Mouse (Mus musculus): Measurements from ENCODE around the gene 5730596B20Rik. TPM values are rescaled to one million over a fixed set of nuclear protein-coding genes. Genes with fewer than 3 reads are reported as not detected.

The 5730596B20Rik gene
- polyA plus RNA-seq, 1 experiment from 2014 or later, result 0.99 TPM

DNA sequence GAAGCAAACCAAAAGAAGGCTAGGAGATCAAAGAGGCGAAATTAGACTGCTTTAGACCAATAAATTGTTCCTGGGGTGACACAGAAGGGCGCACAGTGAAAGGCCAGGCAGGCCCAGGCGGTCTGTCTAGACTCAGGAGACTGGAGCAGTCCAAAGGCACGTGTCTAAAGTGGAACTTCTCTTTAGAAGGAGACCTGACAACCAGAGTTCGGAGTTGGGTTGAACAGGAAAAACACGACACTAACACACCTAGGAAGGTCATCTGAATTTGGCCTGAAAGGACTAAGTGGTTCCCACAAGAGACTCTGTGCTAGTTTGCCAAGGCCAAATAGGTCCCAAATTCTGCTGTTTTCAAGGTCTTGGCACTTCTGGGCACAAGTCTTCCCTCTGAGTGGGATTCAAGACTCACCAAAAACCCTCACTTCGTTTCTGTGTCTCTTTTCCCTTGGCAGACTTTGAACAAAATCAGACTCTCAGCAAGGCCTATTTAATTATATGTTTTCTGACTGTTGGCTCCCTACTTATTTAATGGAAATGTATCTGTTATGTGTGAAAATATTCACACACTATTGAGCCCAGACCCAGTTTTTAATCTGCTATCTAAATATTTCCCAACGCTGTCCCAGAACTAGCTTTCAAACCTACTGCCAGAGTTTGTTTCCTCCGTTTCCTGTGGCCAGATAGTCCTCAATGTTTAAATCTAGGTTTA is 42.1 kb downstream of the 5730596B20Rik start:
- H3K4me1 ChIP-seq (ENCODE audit: control insufficient read depth, insufficient read depth, low read length), result peaks cover 43% of the 10 kb centered on the region
- no peaks in the 10 kb centered on the region for H3K36me3 ChIP-seq (ENCODE audit: control insufficient read depth, insufficient read depth, low read length)
- peak overlapping the region; percentile 98 for H3K27ac ChIP-seq (replicated peaks; ENCODE audit: low read depth, low read length)
- DNase-seq (ENCODE audit: low spot score) (peak; percentile 61), ATAC-seq (ENCODE audit: insufficient number of reproducible peaks, low FRiP score, low TSS enrichment, low read depth) (no peak)
- WGBS, result 9% methylated on average over 9 of the region's 9 CpGs
- H3K4me2 ChIP-seq (ENCODE audit: low read depth, severe bottlenecking), result peak overlapping the region; percentile 89
- H3K27me3 ChIP-seq (ENCODE audit: control insufficient read depth, insufficient read depth, low read length), result no peaks in the 10 kb centered on the region
- peak overlapping the region; percentile 98 for H3K9ac ChIP-seq (ENCODE audit: low read length)
- peak overlapping the region; percentile 87 for H3K4me3 ChIP-seq (ENCODE audit: low read depth, low read length)
- no peaks in the 10 kb centered on the region for H3K9me3 ChIP-seq (ENCODE audit: control insufficient read depth, low read length)

DNA sequence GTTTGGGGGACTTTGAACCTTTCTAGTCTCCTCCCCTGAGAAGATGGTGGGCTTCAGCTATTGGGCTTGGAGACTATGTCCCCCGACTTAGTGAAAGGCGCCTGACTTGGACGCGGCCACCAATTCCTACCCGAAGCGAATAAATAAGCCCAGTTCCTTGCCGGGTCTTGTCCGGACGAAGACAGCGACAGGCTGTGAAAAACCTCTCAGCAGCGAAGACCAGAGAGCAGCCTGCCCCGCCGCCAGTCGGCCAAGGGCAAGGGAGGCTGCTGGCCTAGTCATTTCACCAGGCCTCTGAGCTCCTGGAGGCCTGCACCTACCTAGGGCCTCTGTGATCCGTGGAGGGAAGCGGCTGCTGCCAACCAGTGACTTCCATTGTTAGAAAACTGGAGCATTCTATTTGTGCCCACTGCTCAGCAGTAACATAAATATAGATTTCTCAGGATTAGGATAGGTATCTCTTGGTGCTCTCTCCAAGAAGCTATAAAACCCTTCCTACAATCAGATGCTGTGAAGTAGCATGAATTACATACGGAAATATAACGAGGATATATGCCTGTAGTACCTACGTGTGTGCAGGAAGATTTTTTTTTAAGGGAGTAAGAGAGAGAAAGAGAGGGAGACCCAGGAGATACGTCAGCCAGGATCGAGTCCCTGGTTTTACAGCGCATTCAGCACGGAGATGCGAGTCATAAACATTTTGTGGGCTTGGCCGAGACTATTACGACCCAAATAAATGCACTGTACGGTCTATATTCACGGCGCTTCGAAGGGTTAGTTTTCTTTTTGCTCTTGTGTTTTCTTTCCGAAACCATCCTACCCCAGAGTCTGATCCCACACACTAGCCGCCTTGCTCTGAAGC is 42.9 kb downstream of the 5730596B20Rik start:
- H3K9me3 ChIP-seq (ENCODE audit: control insufficient read depth, low read length), result no peaks in the 10 kb centered on the region
- peak; percentile 74 for DNase-seq (ENCODE audit: low spot score)
- peak overlapping the region; percentile 98 for H3K9ac ChIP-seq (ENCODE audit: low read length)
- H3K27me3 ChIP-seq (ENCODE audit: control insufficient read depth, insufficient read depth, low read length), result no peaks in the 10 kb centered on the region
- H3K4me2 ChIP-seq (ENCODE audit: low read depth, severe bottlenecking), result peak overlapping the region; percentile 89
- peak overlapping the region; percentile 87 for H3K4me3 ChIP-seq (ENCODE audit: low read depth, low read length)
- 4% methylated on average over 32 of the region's 32 CpGs for WGBS
- no peaks in the 10 kb centered on the region for H3K36me3 ChIP-seq (ENCODE audit: control insufficient read depth, insufficient read depth, low read length)
- peak overlapping the region; percentile 98 for H3K27ac ChIP-seq (replicated peaks; ENCODE audit: low read depth, low read length)
- H3K4me1 ChIP-seq (ENCODE audit: control insufficient read depth, insufficient read depth, low read length), result peaks cover 35% of the 10 kb centered on the region
- ATAC-seq (ENCODE audit: insufficient number of reproducible peaks, low FRiP score, low TSS enrichment, low read depth), result no peak

DNA sequence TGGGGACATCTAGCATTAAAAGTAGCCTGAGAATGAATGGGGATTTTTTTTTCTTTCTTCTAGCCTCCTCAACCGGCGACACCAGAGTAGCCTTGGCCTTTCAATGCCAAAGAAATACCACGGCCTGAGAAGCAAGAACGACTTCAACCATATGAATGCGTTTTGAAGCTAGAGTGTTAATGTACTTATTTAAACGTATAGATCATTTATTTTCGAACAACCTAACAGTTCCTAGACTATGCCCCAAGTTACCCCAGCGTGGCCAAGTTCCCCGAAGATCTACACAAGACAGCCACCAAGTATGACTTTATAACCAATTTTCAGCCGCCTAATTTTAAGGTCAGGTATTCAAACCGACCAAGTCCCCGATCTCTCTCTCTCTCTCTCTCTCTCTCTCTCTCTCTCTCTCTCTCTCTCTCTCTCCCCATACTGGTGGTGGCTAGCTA is 43.6 kb downstream of the 5730596B20Rik start:
- ATAC-seq (ENCODE audit: insufficient number of reproducible peaks, low FRiP score, low TSS enrichment, low read depth) (no peak), DNase-seq (ENCODE audit: low spot score) (no peak)
- H3K27me3 ChIP-seq (ENCODE audit: control insufficient read depth, insufficient read depth, low read length), result no peaks in the 10 kb centered on the region
- H3K27ac ChIP-seq (replicated peaks; ENCODE audit: low read depth, low read length), result peak overlapping the region; percentile 98
- H3K9me3 ChIP-seq (ENCODE audit: control insufficient read depth, low read length), result no peaks in the 10 kb centered on the region
- peak overlapping the region; percentile 98 for H3K9ac ChIP-seq (ENCODE audit: low read length)
- WGBS, result 2% methylated on average over 12 of the region's 12 CpGs
- no peaks in the 10 kb centered on the region for H3K36me3 ChIP-seq (ENCODE audit: control insufficient read depth, insufficient read depth, low read length)
- H3K4me3 ChIP-seq (ENCODE audit: low read depth, low read length), result peak overlapping the region; percentile 87
- peaks cover 30% of the 10 kb centered on the region for H3K4me1 ChIP-seq (ENCODE audit: control insufficient read depth, insufficient read depth, low read length)
- peak overlapping the region; percentile 89 for H3K4me2 ChIP-seq (ENCODE audit: low read depth, severe bottlenecking)

DNA sequence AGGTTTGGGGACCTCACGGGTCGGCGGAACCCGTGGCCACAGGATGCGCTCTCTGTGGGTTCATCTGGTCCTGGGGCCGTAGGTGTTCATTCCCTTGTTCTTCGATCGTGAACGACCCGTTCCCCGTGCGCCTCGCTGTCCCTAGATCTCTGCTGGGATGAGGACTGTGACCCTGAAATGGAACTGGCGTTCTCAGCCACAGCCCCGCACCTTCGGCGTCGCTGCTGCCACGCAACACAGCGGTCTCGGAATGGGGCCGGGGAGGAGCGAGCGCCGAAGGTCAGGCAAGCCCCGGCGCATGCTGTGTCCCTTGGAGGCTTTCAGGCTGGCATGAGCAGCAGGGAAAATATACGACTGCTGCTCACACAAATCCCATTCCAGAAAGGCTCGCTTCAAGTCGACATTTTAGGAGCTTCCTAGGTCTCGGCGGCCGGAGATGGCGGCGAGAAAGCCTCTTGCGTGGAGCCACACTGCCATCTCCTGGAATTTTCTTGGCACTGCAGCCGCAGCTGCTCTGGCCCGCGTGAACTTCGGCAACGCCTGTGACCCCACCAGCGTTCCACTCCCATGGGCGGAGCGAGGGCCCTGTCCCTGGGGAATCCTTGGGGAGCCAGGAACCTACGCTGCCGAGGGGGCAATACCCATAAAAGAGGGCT is 44.2 kb downstream of the 5730596B20Rik start, which contains the start of gene Hoxa7:
Gene Hoxa7, minus strand, starts transcription at position 518 of the 656 bp plus-strand sequence.
- peak within 1 kb of the TSS; percentile 98 for H3K9ac ChIP-seq (ENCODE audit: low read length)
- H3K4me1 ChIP-seq (ENCODE audit: control insufficient read depth, insufficient read depth, low read length), result peaks cover 25% of the 10 kb centered on the region
- H3K9me3 ChIP-seq (ENCODE audit: control insufficient read depth, low read length), result no peaks in the 10 kb centered on the region
- peak within 1 kb of the TSS; percentile 89 for H3K4me2 ChIP-seq (ENCODE audit: low read depth, severe bottlenecking)
- under 1% methylated on average over 46 of the region's 46 CpGs for WGBS
- no peaks in the 10 kb centered on the region for H3K36me3 ChIP-seq (ENCODE audit: control insufficient read depth, insufficient read depth, low read length)
- DNase-seq (ENCODE audit: low spot score), result peak; percentile 71
- H3K27me3 ChIP-seq (ENCODE audit: control insufficient read depth, insufficient read depth, low read length), result no peaks in the 10 kb centered on the region
- peak; percentile 53 for ATAC-seq (ENCODE audit: insufficient number of reproducible peaks, low FRiP score, low TSS enrichment, low read depth)
- H3K4me3 ChIP-seq (ENCODE audit: low read depth, low read length), result peak within 1 kb of the TSS; percentile 87
- peak within 1 kb of the TSS; percentile 98 for H3K27ac ChIP-seq (replicated peaks; ENCODE audit: low read depth, low read length)

DNA sequence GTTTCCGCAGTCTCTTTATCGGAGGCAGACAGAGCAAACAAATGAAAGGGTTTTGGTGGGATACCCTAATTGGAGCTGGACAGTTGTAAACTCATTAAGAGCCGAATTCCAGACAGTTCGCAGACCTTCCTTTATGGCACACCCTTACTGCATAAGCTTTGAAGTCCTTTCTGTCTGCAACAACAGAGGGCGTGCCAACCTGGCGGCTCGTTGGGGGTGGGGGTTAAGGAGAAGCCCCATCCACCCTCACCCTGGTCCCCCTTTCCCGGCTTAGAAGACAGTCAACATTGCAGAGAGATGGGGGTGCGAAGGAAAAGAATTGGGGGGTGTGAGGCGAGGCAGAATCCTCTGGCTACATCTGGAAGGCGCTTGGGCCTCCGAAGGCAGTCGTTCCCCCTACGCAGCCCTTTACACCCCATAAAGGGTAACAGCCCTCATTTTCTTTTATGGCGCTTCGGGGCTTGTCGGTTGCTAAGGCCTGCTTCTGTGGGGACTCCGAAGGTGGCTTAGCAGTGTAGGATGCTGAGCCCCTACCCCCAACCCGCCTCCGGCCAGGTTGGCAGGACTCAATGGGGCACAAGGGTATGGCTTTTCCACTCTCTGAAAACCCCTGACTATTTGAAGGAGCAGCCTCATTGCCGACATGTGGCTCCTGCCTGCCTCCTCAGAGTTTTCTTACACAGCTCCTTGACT is 44.8 kb downstream of the 5730596B20Rik start:
- 1% methylated on average over 21 of the region's 21 CpGs for whole genome bisulfite sequencing
- Histone ChIP-seq H3K9me3 (ENCODE audit: control insufficient read depth, low read length) (no peaks in the 10 kb centered on the region), H3K27me3 (ENCODE audit: control insufficient read depth, insufficient read depth, low read length) (no peaks in the 10 kb centered on the region), H3K4me2 (ENCODE audit: low read depth, severe bottlenecking) (peak overlapping the region; percentile 89), H3K9ac (ENCODE audit: low read length) (peak overlapping the region; percentile 98), H3K36me3 (ENCODE audit: control insufficient read depth, insufficient read depth, low read length) (no peaks in the 10 kb centered on the region), H3K4me1 (ENCODE audit: control insufficient read depth, insufficient read depth, low read length) (peaks cover 29% of the 10 kb centered on the region), H3K4me3 (ENCODE audit: low read depth, low read length) (peak overlapping the region; percentile 87), H3K27ac (replicated peaks; ENCODE audit: low read depth, low read length) (peak overlapping the region; percentile 98)
- DNase-seq (ENCODE audit: low spot score), result no peak
- peak; percentile 33 for ATAC-seq (ENCODE audit: insufficient number of reproducible peaks, low FRiP score, low TSS enrichment, low read depth)

GRCm38 (mm10) chr6:52222729-52223128 is 45.4 kb downstream of the 5730596B20Rik start:
- H3K27me3 ChIP-seq (ENCODE audit: control insufficient read depth, insufficient read depth, low read length), result no peaks in the 10 kb centered on the region
- WGBS, result 3% methylated on average over 13 of the region's 13 CpGs
- ATAC-seq (ENCODE audit: insufficient number of reproducible peaks, low FRiP score, low TSS enrichment, low read depth) (no peak), DNase-seq (ENCODE audit: low spot score) (peak; percentile 67)
- peak overlapping the region; percentile 89 for H3K4me2 ChIP-seq (ENCODE audit: low read depth, severe bottlenecking)
- H3K9ac ChIP-seq (ENCODE audit: low read length), result peak overlapping the region; percentile 98
- no peaks in the 10 kb centered on the region for H3K9me3 ChIP-seq (ENCODE audit: control insufficient read depth, low read length)
- H3K36me3 ChIP-seq (ENCODE audit: control insufficient read depth, insufficient read depth, low read length), result no peaks in the 10 kb centered on the region
- peaks cover 27% of the 10 kb centered on the region for H3K4me1 ChIP-seq (ENCODE audit: control insufficient read depth, insufficient read depth, low read length)
- peak overlapping the region; percentile 98 for H3K27ac ChIP-seq (replicated peaks; ENCODE audit: low read depth, low read length)
- peak overlapping the region; percentile 87 for H3K4me3 ChIP-seq (ENCODE audit: low read depth, low read length)

- no peaks in the 10 kb centered on the region for H3K27me3 ChIP-seq (ENCODE audit: control insufficient read depth, insufficient read depth, low read length)
- ATAC-seq (ENCODE audit: insufficient number of reproducible peaks, low FRiP score, low TSS enrichment, low read depth) (no peak), DNase-seq (ENCODE audit: low spot score) (peak; percentile 73)
- peak overlapping the region; percentile 98 for H3K27ac ChIP-seq (replicated peaks; ENCODE audit: low read depth, low read length)
- under 1% methylated on average over 24 of the region's 24 CpGs for whole genome bisulfite sequencing
- H3K36me3 ChIP-seq (ENCODE audit: control insufficient read depth, insufficient read depth, low read length), result no peaks in the 10 kb centered on the region; the same call in none of the 2 replicates
- peak overlapping the region; percentile 87 for H3K4me3 ChIP-seq (ENCODE audit: low read depth, low read length)
- H3K9me3 ChIP-seq (ENCODE audit: control insufficient read depth, low read length), result no peaks in the 10 kb centered on the region
- peak overlapping the region; percentile 89 for H3K4me2 ChIP-seq (ENCODE audit: low read depth, severe bottlenecking)
- H3K9ac ChIP-seq (ENCODE audit: low read length), result peak overlapping the region; percentile 98
- H3K4me1 ChIP-seq (ENCODE audit: control insufficient read depth, insufficient read depth, low read length), result peaks cover 14% of the 10 kb centered on the region
Measured at GRCm38 (mm10) chr6:52223939-52224760, 46.9 kb downstream of the 5730596B20Rik start.
